Mouse (Mus musculus) megakaryocyte, adult 5-6 weeks (primary cell): Measurements from ENCODE around the gene 4933428G20Rik. TPM values are rescaled to one million over a fixed set of nuclear protein-coding genes. Genes with fewer than 3 reads are reported as not detected.

ENCODE experiments used
- ATAC-seq: 2 replicates; pipeline ENCODE4 v1.8.0; 2016; ENCODE audit warnings: mild to moderate bottlenecking, inconsistent platforms; ENCODE audit not compliant: poor library complexity, severe bottlenecking
- total RNA-seq, 2 experiments: library from RNA; stranded (forward) in 1 of 2; stranded (reverse) in 1 of 2; fragments of 153-499, 151-499 nt in 1 of 2; fragments of 221-1000, 200-1000 nt in 1 of 2; gene quantifications; 2 replicates each; pipeline versions ENCODE4 v1.2.3 to v1.2.4; 2015 to 2017

The 4933428G20Rik gene
- total RNA-seq (2015) (not detected in 2 replicates), total RNA-seq (2017) (not detected in 2 replicates)

GRCm38 (mm10) chr11:97499865-97500719 is at the start of gene 4933428G20Rik:
TSS of gene 4933428G20Rik (minus strand) at chr11:97500340.
- ATAC-seq, result no peak

DNA sequence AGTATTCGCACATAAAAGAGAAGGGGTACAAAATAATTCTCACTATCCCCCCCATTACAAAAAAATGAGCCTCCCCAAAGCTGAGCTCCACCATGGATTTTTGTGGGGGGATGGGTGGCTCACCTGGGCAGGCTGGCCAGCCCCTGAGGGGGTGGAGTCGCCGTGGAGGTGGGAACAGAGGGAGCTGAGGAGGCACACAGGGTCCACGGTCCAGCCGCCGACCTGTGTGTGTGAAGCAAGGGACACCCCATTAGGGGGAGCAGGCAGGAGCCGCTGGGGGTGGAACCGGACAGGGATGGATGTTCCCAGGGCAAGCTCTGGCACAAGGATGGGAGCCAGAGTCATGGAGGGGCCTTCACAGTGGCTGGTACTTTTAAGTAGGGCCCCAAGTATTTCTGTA is 48.6 kb upstream of the 4933428G20Rik start:
- ATAC-seq, result no peak

DNA sequence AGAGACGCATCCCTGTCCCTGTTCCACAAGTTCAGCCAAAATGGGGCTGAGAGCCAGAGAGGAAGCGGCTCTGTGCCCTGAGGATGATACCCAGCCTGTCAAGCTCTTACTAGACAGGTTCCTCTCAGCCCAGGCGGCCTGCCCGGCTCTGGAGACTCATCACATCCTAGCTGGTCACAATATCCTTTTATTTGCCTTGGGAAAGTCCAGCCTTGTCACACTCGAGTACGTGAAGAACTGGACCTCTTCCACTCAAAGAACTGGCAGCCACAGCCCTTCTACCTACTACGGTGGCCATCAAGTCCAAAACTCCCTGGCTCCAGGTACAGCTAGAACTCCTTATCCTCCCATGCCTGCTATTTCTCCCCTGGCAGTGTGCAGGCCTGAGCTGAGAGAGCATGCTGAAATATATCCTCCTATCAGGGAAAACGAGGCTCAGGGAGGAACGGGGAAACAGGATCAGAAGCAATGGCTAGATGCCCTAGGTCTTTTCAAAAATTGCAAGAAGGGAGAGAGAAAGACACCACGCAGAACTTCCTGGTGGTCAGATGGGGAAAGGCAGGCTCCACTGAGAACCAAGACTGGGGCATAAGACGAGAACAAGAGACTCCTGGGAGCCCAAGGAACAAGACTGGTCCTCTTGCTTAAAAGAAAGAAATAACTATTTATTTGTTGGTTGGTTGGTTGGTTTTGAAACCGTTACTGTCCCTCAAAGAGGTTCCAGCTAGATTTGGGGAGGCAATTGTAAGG is 48.0 kb upstream of the 4933428G20Rik start:
- no peak for ATAC-seq

- ATAC-seq, result no peak
Measured at GRCm38 (mm10) chr11:97546804-97547411, 46.8 kb upstream of the 4933428G20Rik start.

GRCm38 (mm10) chr11:97545808-97546560 is 45.8 kb upstream of the 4933428G20Rik start:
- ATAC-seq, result no peak

DNA sequence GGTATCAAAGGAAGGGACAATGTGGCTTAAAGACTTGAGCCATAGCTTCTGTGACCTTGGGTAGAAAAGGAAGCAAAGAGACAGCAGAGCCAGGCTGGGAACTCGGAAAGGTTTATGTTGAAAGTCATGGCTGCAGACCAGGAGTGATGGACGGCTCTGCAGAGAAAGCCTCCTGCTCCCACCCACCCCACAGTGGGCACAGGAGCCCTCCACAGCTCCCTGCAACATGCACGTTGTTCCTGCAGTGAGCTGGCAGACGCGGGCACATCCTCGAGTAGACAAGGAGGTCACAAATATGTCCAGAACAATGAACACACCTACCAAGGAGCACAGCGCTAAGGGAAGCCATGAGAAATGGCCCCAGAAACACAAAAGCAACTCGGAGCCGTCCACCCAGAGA is 43.7 kb upstream of the 4933428G20Rik start:
- ATAC-seq, result no peak

DNA sequence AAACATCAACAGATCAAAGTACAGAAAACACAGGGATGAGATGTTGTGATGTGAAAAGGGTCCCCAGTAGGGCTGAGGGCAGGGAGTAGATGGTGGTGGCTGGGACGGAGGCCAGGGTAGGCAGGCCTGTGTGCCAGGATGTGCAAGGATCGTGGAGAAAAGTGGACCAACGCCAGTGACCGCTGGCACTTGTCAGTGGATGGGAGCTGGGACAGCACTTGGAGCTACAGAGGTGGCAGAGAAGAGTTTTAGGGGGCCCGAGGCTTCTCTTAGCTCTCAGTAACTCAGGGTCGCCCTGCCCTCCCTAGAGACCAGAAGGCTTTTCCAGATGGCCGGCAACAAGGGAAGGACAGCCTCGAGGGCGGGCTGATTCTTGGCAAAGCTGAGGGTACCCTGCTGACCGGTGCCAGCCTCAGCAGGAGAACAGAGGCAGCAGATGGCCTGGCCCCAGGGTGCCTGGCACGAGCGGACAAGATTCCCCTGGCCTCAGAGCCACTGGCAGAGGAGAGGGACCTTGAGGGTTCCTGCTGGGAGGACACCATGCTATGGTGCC is 43.1 kb upstream of the 4933428G20Rik start:
- no peak for ATAC-seq

DNA sequence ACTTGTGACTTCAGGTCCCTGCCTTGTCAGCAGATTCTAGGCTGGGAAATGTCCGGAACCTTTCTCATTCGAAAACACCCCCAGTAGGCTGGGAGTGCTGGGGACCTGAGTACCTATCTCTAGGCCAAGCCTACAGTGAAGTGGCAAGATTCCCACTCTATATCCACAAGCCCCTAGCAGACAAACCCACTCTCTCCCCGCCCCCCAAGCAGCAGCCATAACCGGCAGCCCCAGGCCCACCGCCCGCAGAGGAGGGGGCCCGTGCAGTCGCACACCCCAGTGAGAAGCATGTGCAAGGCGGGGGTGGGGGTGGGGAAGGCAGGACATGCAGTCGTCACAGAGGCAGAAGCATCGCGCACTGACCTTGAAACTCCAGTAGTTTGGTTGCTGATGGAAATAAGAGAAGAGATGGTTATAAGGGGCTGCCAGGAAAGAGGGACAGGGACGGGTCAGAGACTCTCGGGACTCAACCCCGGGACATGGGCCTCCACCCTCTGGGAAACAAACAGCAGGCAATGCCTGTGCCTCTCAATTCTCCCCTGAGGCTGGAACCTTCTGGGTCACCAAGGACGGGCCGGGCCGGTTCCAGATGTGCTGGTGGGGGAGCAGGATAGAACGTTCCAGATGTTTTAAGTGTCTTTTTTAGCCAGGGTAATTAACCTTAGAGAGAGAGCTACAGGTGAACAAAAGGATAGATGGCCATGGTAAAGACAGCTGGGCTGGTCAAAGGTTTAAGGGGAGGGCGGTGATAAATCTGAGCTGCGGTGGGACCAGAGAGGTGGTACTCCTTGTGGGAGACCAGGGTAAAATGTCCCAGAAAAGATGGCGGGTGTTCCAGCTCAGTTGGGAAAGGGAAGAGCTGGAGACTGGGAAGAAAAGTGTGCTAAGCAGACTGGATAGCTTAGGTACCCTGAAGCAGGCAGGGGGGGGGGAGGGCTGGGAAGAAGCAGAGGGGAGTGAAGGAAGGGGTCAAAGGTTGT is 42.3 kb upstream of the 4933428G20Rik start:
- no peak for ATAC-seq

DNA sequence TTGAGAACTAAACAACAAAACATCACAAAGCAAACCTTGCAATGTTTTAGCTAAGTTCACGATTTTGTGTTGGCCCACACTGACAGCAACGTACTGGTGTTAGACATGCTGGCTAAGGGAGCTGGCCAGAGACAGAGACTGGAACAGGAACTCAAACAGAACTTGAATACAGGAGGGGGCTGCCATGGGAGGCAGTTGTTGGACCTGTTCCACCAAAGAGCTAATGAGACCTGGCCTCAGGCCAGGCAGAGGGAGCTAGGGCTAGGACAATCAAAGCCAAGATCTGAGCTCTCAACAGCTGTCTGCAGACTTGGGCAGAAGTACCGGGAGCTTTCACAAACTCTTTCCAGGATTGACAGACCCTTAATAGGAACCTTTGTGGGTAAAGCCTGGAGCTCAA is 40.5 kb upstream of the 4933428G20Rik start:
- ATAC-seq, result no peak

- peak; percentile 66; the same call in 1 of the 2 replicates for ATAC-seq
Measured at GRCm38 (mm10) chr11:97540136-97540535, 40.0 kb upstream of the 4933428G20Rik start.

- no peak for ATAC-seq
Measured at GRCm38 (mm10) chr11:97539622-97540021, 39.5 kb upstream of the 4933428G20Rik start.

GRCm38 (mm10) chr11:97537580-97538089 is 37.5 kb upstream of the 4933428G20Rik start:
- no peak for ATAC-seq

- ATAC-seq, result no peak
Measured at GRCm38 (mm10) chr11:97536835-97537579, 36.9 kb upstream of the 4933428G20Rik start.

GRCm38 (mm10) chr11:97536083-97536747 is 36.1 kb upstream of the 4933428G20Rik start:
- ATAC-seq, result no peak

DNA sequence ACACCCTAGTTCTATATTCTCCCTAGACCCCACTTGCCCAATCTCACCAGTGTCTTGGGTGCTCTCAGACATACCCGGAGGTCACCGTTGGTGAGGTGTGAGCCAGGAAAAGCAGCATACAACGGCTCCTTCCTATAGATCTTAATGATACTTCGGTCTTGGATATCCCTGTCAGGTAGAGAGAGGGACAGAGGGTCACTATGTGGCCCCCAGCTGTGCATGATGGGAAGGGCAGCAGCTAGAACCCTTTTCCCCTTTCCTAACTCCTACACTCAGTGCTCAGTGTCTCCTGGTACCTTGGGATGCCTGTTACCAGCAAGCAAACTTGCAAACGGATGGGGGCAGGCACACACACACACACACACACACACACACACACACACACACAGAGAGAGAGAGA is 35.5 kb upstream of the 4933428G20Rik start:
- ATAC-seq, result no peak

- ATAC-seq, result no peak
Measured at GRCm38 (mm10) chr11:97535308-97535630, 35.1 kb upstream of the 4933428G20Rik start.

DNA sequence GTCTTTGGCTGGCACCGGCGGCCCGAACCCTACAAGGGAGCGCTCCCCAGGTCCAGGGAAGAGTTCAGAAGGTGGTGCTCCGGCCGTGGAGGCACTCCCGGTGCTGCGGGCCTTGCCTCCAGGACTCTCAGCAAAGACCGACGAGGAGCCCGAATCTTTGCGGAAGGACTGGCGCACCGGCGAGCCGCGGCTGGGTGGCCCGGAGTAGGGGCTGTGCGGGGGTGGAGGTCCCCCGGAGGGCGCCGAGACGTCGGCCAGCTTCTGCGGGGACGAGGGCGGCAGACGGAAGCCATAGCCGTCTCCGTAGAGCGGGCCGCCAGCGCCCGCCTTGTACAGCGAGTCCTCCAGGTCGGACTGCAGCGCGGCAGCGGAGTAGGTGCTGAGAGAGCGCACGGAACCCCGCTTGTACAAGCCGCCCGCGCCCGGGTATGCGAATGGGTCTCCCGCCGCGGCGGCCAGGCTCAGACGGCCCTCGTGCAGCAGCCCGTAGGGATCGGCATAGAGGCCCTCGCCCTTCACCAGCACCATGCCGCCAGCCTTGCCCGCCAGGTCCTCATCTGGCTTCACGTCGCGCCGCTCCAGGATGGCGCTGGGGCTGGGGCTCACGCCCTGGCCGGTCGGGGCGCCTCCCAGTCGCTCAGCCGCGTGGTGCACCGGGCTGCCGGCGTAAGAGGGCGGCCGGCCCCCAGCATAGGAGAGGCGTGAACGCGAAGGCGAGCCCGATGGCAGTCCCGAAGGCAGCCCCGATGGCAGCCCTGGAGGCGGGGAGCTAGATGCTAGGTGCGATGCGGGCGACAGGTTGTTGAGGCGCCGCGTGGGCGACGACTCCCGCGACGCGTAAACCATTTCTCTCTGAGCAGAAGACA is 34.5 kb upstream of the 4933428G20Rik start:
- ATAC-seq, result no peak
